In genomic region chr3:52780356-52780755, GRCm38 (mm10) we compare ENCODE assay signal across 16 mouse cellular contexts.
"Had no signal": no experiment of that assay in that cellular context is flagged by ENCODE, and none has a peak within 500 bp of the region (broad histone marks: within the 10 kb centered on the region; RNA-seq: fewer than 3 reads in every experiment).

No protein-coding gene starts in this region.

- H3K4me2 ChIP-seq: limb, embryonic 12.5 days; neural tube, embryonic 12.5 days; stomach, embryonic 15.5 days had no signal

- H3K9me3 ChIP-seq: limb, embryonic 12.5 days; neural tube, embryonic 12.5 days; stomach, embryonic 15.5 days had no signal

- H3K36me3 ChIP-seq: limb, embryonic 12.5 days; neural tube, embryonic 12.5 days; stomach, embryonic 15.5 days had no signal

- H3K4me1 ChIP-seq: neural tube, embryonic 12.5 days; stomach, embryonic 15.5 days had no signal

- DNase-seq: kidney, adult 8-10 months; kidney, postnatal 25 days; lung, adult 18-20 months; lung, postnatal 36 days; midbrain, embryonic 14.5 days; retina, postnatal 1 day; right cerebral cortex, postnatal 4 days; thymus, adult 2 months; thymus, postnatal 25 days had no signal

- ATAC-seq: intestine, postnatal 0 days; lung, postnatal 0 days had no signal

- H3K27me3 ChIP-seq: neural tube, embryonic 12.5 days; stomach, embryonic 15.5 days had no signal

- H3K4me3 ChIP-seq: left cerebral cortex, adult 2 months; limb, embryonic 12.5 days; neural tube, embryonic 12.5 days; stomach, embryonic 15.5 days had no signal

- H3K9ac ChIP-seq: limb, embryonic 12.5 days; liver, embryonic 14.5 days; neural tube, embryonic 12.5 days; stomach, embryonic 15.5 days had no signal

- H3K27ac ChIP-seq: left cerebral cortex, adult 2 months; limb, embryonic 12.5 days; liver, embryonic 14.5 days; neural tube, embryonic 12.5 days; stomach, embryonic 15.5 days had no signal
